Mouse (Mus musculus) forebrain, postnatal 0 days (tissue): ENCODE measurements around the gene Hid1. TPM values are rescaled to one million over a fixed set of nuclear protein-coding genes. Genes with fewer than 3 reads are reported as not detected.

ENCODE experiments used
- ATAC-seq: fragments of 200-750 bp; cut with Nextera tagmentation; 2 replicates; pipeline ENCODE4 v1.8.0; 2017; ENCODE audit warnings: mild to moderate bottlenecking, moderate library complexity
- DNase-seq: peaks from one replicate; pipeline ENCODE4 v3.0.0-alpha.2; 2015
- H3K27ac ChIP-seq: fragments of 300-500 bp; sonication (generic); 2 replicates; pipeline ENCODE4 v1.5.1; 2014; ENCODE audit warnings: low read depth, mild to moderate bottlenecking, antibody characterized with exemption, low read length, moderate library complexity, mixed read lengths
- H3K27me3 ChIP-seq: fragments of 300-500 bp; sonication (generic); 2 replicates; pipeline ENCODE4 v1.6.1; 2014; ENCODE audit warnings: mild to moderate bottlenecking, low read length, mixed read lengths; ENCODE audit not compliant: insufficient read depth
- H3K36me3 ChIP-seq: fragments of 300-500 bp; sonication (generic); 2 replicates; pipeline ENCODE4 v1.6.1; 2014; ENCODE audit warnings: mild to moderate bottlenecking, moderate library complexity; ENCODE audit not compliant: insufficient read depth
- H3K4me1 ChIP-seq: fragments of 300-500 bp; sonication (generic); 2 replicates; pipeline ENCODE4 v1.6.1; 2014; ENCODE audit warnings: antibody characterized with exemption; ENCODE audit not compliant: insufficient read depth
- H3K4me2 ChIP-seq: fragments of 300-500 bp; sonication (generic); 2 replicates; pipeline ENCODE4 v1.6.1; 2014; ENCODE audit warnings: low read depth, mild to moderate bottlenecking, moderate library complexity
- H3K4me3 ChIP-seq: fragments of 300-500 bp; sonication (generic); 2 replicates; pipeline ENCODE4 v1.5.1; 2014; ENCODE audit warnings: low read depth, low read length, mixed read lengths
- H3K9ac ChIP-seq: fragments of 300-500 bp; sonication (generic); 2 replicates; pipeline ENCODE4 v1.6.1; 2014; ENCODE audit warnings: mild to moderate bottlenecking
- H3K9me3 ChIP-seq: fragments of 300-500 bp; sonication (generic); 2 replicates; pipeline ENCODE4 v1.6.1; 2016; ENCODE audit warnings: low read length
- CTCF ChIP-seq: sonication (generic); IDR thresholded peaks from 2 replicates; pipeline ENCODE4 v1.5.1; 2016; ENCODE audit warnings: antibody characterized with exemption, control low read depth, low read depth
- WGBS: fragments of 180-500 bp; shearing (Covaris S2); extraction: QIAGEN DNeasy Blood & Tissue Kit; methylation state at CpG from one replicate; pipeline ENCODE4 v1.1.7; 2014; 5-methylcytosine and 5-hydroxymethylcytosine counted together
- polyA plus RNA-seq: library from polyadenylated mRNA; unstranded; fragments of >200 nt; fragmentation: Nextera tagmentation; extraction: Ambion mirVana; gene quantifications from 2 replicates; pipeline ENCODE4 v1.2.1, GENCODE M21; 2015
- total RNA-seq: library from RNA; depleted of rRNA; stranded (reverse); fragments of >200 nt; gene quantifications from 2 replicates; pipeline ENCODE4 v1.2.3, GENCODE M21; 2014

The Hid1 gene
- total and polyA plus RNA-seq, 2 experiments from 2014 or later: 46.6 to 52.4 TPM

DNA sequence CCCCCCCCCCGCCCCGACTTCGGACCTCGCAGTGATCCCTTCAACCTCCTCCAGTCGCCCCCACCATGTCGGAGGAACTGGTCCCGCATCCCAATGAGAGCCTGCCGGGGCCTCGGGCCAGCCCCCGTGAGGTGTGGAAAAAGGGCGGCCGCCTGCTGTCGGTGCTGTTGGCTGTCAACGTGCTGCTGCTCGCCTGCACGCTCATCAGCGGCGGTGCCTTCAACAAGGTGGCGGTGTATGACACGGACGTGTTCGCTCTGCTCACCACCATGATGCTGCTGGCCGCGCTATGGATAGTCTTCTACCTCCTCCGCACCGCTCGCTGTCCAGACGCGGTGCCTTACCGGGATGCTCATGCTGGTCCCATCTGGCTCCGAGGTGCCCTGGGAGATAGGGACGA, 44.2 kb downstream of the Hid1 start:
- H3K4me1 ChIP-seq: no peaks in the 10 kb centered on the region
- H3K36me3 ChIP-seq: no peaks in the 10 kb centered on the region
- peaks cover 58% of the 10 kb centered on the region for H3K27me3 ChIP-seq
- DNase-seq (no peak), ATAC-seq (no peak)
- 22% methylated on average over 32 of the region's 32 CpGs for WGBS
- no peaks in the 10 kb centered on the region for H3K9me3 ChIP-seq
- H3K27ac ChIP-seq: no peak overlapping the region
- no peak overlapping the region for H3K9ac ChIP-seq
- no peak for TF ChIP-seq CTCF
- no peak overlapping the region for H3K4me3 ChIP-seq
- no peak overlapping the region for H3K4me2 ChIP-seq

DNA sequence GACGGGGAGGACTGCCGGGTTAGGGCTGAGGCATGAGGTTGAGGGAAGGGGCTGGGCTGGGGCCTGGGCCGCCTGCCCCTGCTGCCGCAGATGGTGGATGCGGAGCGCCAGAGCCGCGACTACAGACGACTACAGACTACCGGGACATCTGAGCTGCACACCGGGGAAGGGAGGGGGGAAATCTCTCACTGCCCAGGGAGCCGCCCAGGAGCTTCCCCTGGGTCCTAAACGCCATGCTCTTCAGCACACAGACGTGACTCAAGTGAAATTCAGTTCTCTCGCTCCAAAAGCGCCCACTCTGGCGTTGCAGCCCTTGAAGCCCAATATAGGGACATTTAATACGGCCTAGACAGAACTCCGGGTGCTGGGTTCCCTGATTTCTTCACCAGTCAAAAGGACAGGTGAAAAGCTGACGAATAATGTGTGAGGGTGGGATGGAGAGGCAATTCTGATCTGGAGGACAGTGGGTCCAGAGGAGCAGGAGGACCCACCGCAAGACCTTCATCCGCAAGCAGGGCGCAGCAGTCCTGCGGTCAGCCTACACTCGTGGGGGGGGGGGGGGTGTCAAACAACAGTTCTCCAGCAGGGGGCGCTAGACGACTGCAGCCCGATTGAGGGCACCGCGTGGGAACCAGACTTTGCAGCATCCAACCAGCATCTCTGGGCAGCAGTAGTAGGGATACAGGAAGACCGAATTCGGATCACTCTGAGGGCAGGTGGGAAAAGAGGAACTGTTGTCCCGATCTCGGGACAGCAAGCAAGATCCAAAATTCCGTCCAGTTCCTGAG, 45.5 kb downstream of the Hid1 start, which contains the start of gene Ush1g:
TSS of gene Ush1g (minus strand) at position 136 of the 788 bp plus-strand sequence.
- H3K27me3 ChIP-seq: peaks cover 71% of the 10 kb centered on the region
- ATAC-seq (peak; percentile 71), DNase-seq (peak; percentile 76)
- H3K27ac ChIP-seq: no peak within 1 kb of the TSS
- H3K4me2 ChIP-seq: peak within 1 kb of the TSS; percentile 14
- H3K4me3 ChIP-seq: peak within 1 kb of the TSS; percentile 14; the same call in 1 of the 2 replicates
- H3K9ac ChIP-seq: no peak within 1 kb of the TSS
- peak; percentile 96 for TF ChIP-seq CTCF
- 4% methylated on average over 35 of the region's 35 CpGs for WGBS
- no peaks in the 10 kb centered on the region for H3K9me3 ChIP-seq
- no peaks in the 10 kb centered on the region for H3K4me1 ChIP-seq
- H3K36me3 ChIP-seq: no peaks in the 10 kb centered on the region

DNA sequence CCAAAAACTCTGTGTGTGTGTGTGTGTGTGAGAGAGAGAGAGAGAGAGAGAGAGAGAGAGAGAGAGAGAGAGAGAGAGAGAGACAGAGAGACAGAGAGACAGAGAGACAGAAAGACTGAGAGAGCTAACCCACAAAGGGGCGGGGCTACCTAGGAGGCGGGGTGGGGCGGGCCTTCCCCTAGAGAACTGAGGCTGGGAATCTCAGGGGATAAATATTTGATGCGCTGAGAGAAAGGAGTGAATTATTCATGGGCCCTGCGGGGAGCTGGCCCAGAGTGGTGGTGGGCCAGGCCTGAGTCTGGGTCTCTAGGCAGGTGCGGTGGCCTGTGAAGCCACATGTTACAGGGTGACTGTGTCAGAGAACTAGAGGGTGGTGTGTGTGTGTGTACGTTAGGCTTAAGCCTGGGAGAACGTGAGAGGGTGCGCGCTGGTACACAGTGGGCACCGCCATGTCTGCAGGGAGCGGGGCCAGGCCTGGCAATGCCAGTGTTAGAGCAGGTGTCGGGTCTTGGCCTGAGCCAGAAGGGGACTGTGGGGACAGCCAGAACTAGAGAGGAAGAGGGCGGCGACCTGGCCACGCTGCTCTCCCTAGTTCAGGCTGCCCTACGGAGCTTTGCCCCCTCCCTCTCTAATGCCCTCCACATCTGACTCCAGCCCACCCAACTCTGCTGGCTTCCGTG, 47.7 kb downstream of the Hid1 start:
- no peak for ATAC-seq
- no peak overlapping the region for H3K4me3 ChIP-seq
- TF ChIP-seq CTCF: no peak
- no peak overlapping the region for H3K4me2 ChIP-seq
- H3K4me1 ChIP-seq: no peaks in the 10 kb centered on the region
- no peak overlapping the region for H3K27ac ChIP-seq
- H3K9me3 ChIP-seq: no peaks in the 10 kb centered on the region
- no peaks in the 10 kb centered on the region for H3K36me3 ChIP-seq
- peaks cover 91% of the 10 kb centered on the region for H3K27me3 ChIP-seq
- no peak overlapping the region for H3K9ac ChIP-seq
- no peak for DNase-seq
- 14% methylated on average over 18 of the region's 18 CpGs for WGBS

DNA sequence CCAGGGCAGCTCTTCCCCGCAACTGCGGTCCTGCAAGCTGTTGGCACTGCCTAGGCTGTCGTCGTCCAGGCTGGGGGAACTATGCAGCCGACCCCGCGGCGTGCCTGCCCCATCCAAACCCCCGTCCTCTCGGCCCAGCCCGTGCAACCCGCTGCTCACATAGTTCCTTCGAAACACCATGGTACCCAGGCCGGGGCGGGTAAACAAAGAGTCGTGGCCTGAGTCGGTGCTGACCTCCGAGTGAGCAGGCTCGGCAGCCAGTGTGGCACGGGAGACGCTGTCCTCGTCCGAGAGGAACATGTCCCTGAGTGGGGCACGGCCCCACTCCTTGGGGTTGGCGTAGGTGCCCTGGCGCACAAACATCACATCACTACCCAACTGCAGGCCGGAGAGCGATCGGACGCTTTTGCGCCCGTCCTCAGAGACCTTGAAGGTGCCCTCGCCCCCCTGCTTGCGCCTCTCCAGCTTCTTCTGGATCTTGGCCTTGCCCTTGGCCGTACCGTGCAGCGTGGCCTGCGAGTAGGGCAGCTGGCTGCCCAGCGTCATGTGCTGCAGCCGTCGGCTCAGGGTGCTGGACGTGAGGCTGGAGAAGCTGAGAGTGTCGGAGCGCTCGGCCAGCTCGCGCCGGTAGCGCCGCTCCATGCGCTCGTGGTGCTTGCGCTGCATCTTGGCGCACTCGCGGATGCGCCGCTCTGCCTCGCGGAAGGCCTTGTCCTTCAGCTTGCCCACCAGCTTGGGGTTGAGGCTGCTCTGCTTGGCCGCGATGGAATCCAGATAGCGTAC, 49.1 kb downstream of the Hid1 start:
- Histone ChIP-seq H3K36me3 (no peaks in the 10 kb centered on the region), H3K27me3 (peaks cover 86% of the 10 kb centered on the region), H3K4me2 (no peak overlapping the region), H3K9me3 (no peaks in the 10 kb centered on the region), H3K4me3 (no peak overlapping the region; the same call in 1 of the 2 replicates), H3K27ac (no peak overlapping the region), H3K4me1 (no peaks in the 10 kb centered on the region), H3K9ac (no peak overlapping the region)
- ATAC-seq (no peak), DNase-seq (peak; percentile 24)
- WGBS: 3% methylated on average over 63 of the region's 63 CpGs
- TF ChIP-seq CTCF: no peak

DNA sequence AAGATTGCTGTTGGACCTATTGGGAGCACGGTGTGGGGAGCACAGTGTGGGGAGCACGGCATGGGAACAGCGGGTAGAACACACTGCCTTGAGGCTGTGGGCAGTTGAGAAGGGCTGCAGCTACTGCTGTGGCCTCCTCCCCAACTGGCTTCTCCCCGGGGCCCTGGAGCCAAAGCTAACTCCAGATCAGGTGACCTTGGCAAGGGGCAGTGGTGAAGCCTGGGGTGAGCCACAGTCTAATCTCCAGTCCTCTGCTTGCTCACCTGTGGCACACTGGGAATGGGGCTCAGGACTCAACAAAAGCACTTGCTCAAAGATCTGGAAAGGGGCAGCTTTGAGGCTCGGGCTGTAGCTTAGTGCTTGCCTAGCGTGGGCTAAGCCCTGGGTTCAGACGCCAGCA, 50.4 kb downstream of the Hid1 start:
- H3K36me3 ChIP-seq: no peaks in the 10 kb centered on the region
- no peak overlapping the region for H3K4me2 ChIP-seq
- 48% methylated on average over 7 of the region's 7 CpGs for WGBS
- no peak overlapping the region for H3K4me3 ChIP-seq
- DNase-seq (no peak), ATAC-seq (no peak)
- H3K4me1 ChIP-seq: no peaks in the 10 kb centered on the region
- H3K9me3 ChIP-seq: no peaks in the 10 kb centered on the region
- H3K27ac ChIP-seq: no peak overlapping the region
- no peak overlapping the region for H3K9ac ChIP-seq
- no peak for TF ChIP-seq CTCF
- H3K27me3 ChIP-seq: peaks cover 74% of the 10 kb centered on the region

DNA sequence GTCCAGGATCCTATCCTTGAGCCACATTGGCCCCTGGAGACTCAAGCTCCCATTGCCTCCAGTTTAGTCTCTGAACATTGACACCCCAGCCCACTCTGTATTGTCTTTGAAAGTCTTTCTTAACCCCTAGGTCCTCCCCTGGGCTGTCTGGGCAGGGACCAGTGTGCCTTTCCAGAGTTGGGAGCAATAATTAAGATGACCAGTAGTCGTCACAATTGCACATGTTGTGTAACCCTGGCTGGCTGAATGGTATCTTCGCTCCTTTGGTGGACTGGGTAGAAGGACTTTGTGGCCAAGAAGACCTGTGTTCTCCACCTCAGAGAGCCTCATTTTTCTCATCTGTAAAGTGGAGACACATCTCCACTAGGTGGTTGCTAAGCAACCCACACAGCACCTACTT, 53.3 kb downstream of the Hid1 start:
- H3K36me3 ChIP-seq: no peaks in the 10 kb centered on the region
- no peaks in the 10 kb centered on the region for H3K9me3 ChIP-seq
- peak; percentile 24; the same call in 1 of the 2 replicates for TF ChIP-seq CTCF
- H3K4me3 ChIP-seq: no peak overlapping the region
- no peak overlapping the region for H3K27ac ChIP-seq
- ATAC-seq (no peak), DNase-seq (no peak)
- H3K9ac ChIP-seq: no peak overlapping the region
- no peak overlapping the region for H3K4me2 ChIP-seq
- 41% methylated on average over 2 of the region's 2 CpGs for WGBS
- peaks cover 48% of the 10 kb centered on the region for H3K27me3 ChIP-seq
- H3K4me1 ChIP-seq: no peaks in the 10 kb centered on the region
